Mouse (Mus musculus): ENCODE measurements around the gene Olfr952.

Olfr952 gene

GRCm38 (mm10) chr9:39427048-39427447 lies at the start of gene Olfr952:
Olfr952 (minus strand) TSS chr9:39427148.
- DNase-seq (ENCODE audit: low read depth, low spot score) = no peak

GRCm38 (mm10) chr9:39471844-39472243 lies 44.9 kb upstream of the Olfr952 start, which contains the start of gene Olfr955:
Olfr955 (minus strand) TSS chr9:39471944.
- DNase-seq (ENCODE audit: low read depth, low spot score) = no peak

GRCm38 (mm10) chr9:39456401-39456800 lies 29.5 kb upstream of the Olfr952 start, which contains the start of gene Olfr954:
Olfr954 (plus strand) TSS chr9:39456701.
- DNase-seq (ENCODE audit: low read depth, low spot score) = no peak

- no peak for DNase-seq (ENCODE audit: low read depth, low spot score)
These were observed 39.8 kb downstream of the Olfr952 start, which contains the start of gene Olfr951 for GRCm38 (mm10) chr9:39387110-39387509. Olfr951 (plus strand) TSS chr9:39387410.
